Mouse (Mus musculus): Measurements from ENCODE around the gene Pm20d1. TPM values are rescaled to one million over a fixed set of nuclear protein-coding genes. Genes with fewer than 3 reads are reported as not detected.
"Not testable (repeated sequence)": the region's sequence is repeated elsewhere in the genome, so short reads cannot be mapped to it uniquely, and the experiment has no call there.

Pm20d1 gene
- polyA plus RNA-seq, 1 experiment from 2014 or later: 2.6 TPM

- no peak overlapping the region for H3K4me3 ChIP-seq (replicated peaks)
- H3K9me3 ChIP-seq: no peaks in the 10 kb centered on the region
- H3K27ac ChIP-seq: no peak overlapping the region
- H3K4me1 ChIP-seq: no peaks in the 10 kb centered on the region
- 45% methylated on average over 1 of the region's 1 CpGs for WGBS
- H3K27me3 ChIP-seq (replicated peaks): no peaks in the 10 kb centered on the region
- no peak overlapping the region for H3K9ac ChIP-seq
- ATAC-seq (ENCODE audit: insufficient read depth, low FRiP score, low read depth): no peak
- H3K36me3 ChIP-seq: no peaks in the 10 kb centered on the region
- H3K4me2 ChIP-seq: no peak overlapping the region
Measured at GRCm38 (mm10) chr1:131800001-131800400, 2.8 kb downstream of the Pm20d1 start.

GRCm38 (mm10) chr1:131801071-131801470, 3.9 kb downstream of the Pm20d1 start:
- Histone ChIP-seq H3K9ac (no peak overlapping the region), H3K27ac (no peak overlapping the region), H3K4me1 (no peaks in the 10 kb centered on the region), H3K36me3 (no peaks in the 10 kb centered on the region), H3K4me2 (no peak overlapping the region), H3K4me3 (replicated peaks) (no peak overlapping the region), H3K9me3 (no peaks in the 10 kb centered on the region), H3K27me3 (replicated peaks) (no peaks in the 10 kb centered on the region)
- no peak for ATAC-seq (ENCODE audit: insufficient read depth, low FRiP score, low read depth)
- 92% methylated on average over 8 of the region's 8 CpGs for WGBS

GRCm38 (mm10) chr1:131802652-131803051, 5.5 kb downstream of the Pm20d1 start:
- Histone ChIP-seq H3K4me3 (replicated peaks) (no peak overlapping the region), H3K4me2 (no peak overlapping the region), H3K27ac (no peak overlapping the region), H3K9ac (no peak overlapping the region), H3K27me3 (replicated peaks) (no peaks in the 10 kb centered on the region), H3K36me3 (no peaks in the 10 kb centered on the region), H3K9me3 (no peaks in the 10 kb centered on the region), H3K4me1 (no peaks in the 10 kb centered on the region)
- no peak for ATAC-seq (ENCODE audit: insufficient read depth, low FRiP score, low read depth)
- WGBS: 75% methylated on average over 5 of the region's 5 CpGs

GRCm38 (mm10) chr1:131804166-131804565, 7.0 kb downstream of the Pm20d1 start:
- H3K9ac ChIP-seq: no peak overlapping the region
- H3K9me3 ChIP-seq: no peaks in the 10 kb centered on the region
- 76% methylated on average over 3 of the region's 3 CpGs for WGBS
- H3K4me3 ChIP-seq (replicated peaks): no peak overlapping the region
- no peak overlapping the region for H3K27ac ChIP-seq
- H3K36me3 ChIP-seq: no peaks in the 10 kb centered on the region
- no peak overlapping the region for H3K4me2 ChIP-seq
- no peaks in the 10 kb centered on the region for H3K27me3 ChIP-seq (replicated peaks)
- no peaks in the 10 kb centered on the region for H3K4me1 ChIP-seq
- no peak for ATAC-seq (ENCODE audit: insufficient read depth, low FRiP score, low read depth)

- no peaks in the 10 kb centered on the region for H3K36me3 ChIP-seq
- no peaks in the 10 kb centered on the region for H3K4me1 ChIP-seq
- no peak overlapping the region for H3K27ac ChIP-seq
- H3K9me3 ChIP-seq: no peaks in the 10 kb centered on the region
- H3K9ac ChIP-seq: no peak overlapping the region
- H3K27me3 ChIP-seq (replicated peaks): no peaks in the 10 kb centered on the region
- H3K4me3 ChIP-seq (replicated peaks): no peak overlapping the region
- WGBS: 63% methylated on average over 1 of the region's 1 CpGs
- no peak overlapping the region for H3K4me2 ChIP-seq
- ATAC-seq (ENCODE audit: insufficient read depth, low FRiP score, low read depth): no peak
Measured at GRCm38 (mm10) chr1:131808986-131809385, 11.8 kb downstream of the Pm20d1 start.

- Histone ChIP-seq H3K27me3 (replicated peaks) (no peaks in the 10 kb centered on the region), H3K4me1 (no peaks in the 10 kb centered on the region), H3K4me2 (no peak overlapping the region), H3K9ac (no peak overlapping the region), H3K4me3 (replicated peaks) (no peak overlapping the region), H3K36me3 (no peaks in the 10 kb centered on the region), H3K27ac (no peak overlapping the region), H3K9me3 (no peaks in the 10 kb centered on the region)
- ATAC-seq (ENCODE audit: insufficient read depth, low FRiP score, low read depth): no peak
- WGBS: 70% methylated on average over 2 of the region's 2 CpGs
Measured at GRCm38 (mm10) chr1:131809651-131810050, 12.5 kb downstream of the Pm20d1 start.

GRCm38 (mm10) chr1:131811393-131811792, 14.2 kb downstream of the Pm20d1 start:
- no peaks in the 10 kb centered on the region for H3K27me3 ChIP-seq (replicated peaks)
- 67% methylated on average over 1 of the region's 1 CpGs for WGBS
- no peak overlapping the region for H3K4me3 ChIP-seq (replicated peaks)
- no peaks in the 10 kb centered on the region for H3K9me3 ChIP-seq
- no peak overlapping the region for H3K27ac ChIP-seq
- no peaks in the 10 kb centered on the region for H3K4me1 ChIP-seq
- no peak for ATAC-seq (ENCODE audit: insufficient read depth, low FRiP score, low read depth)
- H3K9ac ChIP-seq: no peak overlapping the region
- H3K4me2 ChIP-seq: no peak overlapping the region
- H3K36me3 ChIP-seq: no peaks in the 10 kb centered on the region

GRCm38 (mm10) chr1:131812006-131812405, 14.8 kb downstream of the Pm20d1 start:
- Histone ChIP-seq H3K4me2 (no peak overlapping the region), H3K9me3 (no peaks in the 10 kb centered on the region), H3K36me3 (no peaks in the 10 kb centered on the region), H3K4me1 (no peaks in the 10 kb centered on the region), H3K27ac (no peak overlapping the region), H3K27me3 (replicated peaks) (no peaks in the 10 kb centered on the region), H3K4me3 (replicated peaks) (no peak overlapping the region), H3K9ac (no peak overlapping the region)
- WGBS: 51% methylated on average over 9 of the region's 9 CpGs
- no peak for ATAC-seq (ENCODE audit: insufficient read depth, low FRiP score, low read depth)

- 88% methylated on average over 9 of the region's 9 CpGs for WGBS
- H3K9me3 ChIP-seq: no peaks in the 10 kb centered on the region
- H3K4me3 ChIP-seq (replicated peaks): no peak overlapping the region
- H3K27ac ChIP-seq: no peak overlapping the region
- no peak overlapping the region for H3K9ac ChIP-seq
- H3K36me3 ChIP-seq: no peaks in the 10 kb centered on the region
- no peaks in the 10 kb centered on the region for H3K27me3 ChIP-seq (replicated peaks)
- ATAC-seq (ENCODE audit: insufficient read depth, low FRiP score, low read depth): no peak
- no peaks in the 10 kb centered on the region for H3K4me1 ChIP-seq
- H3K4me2 ChIP-seq: no peak overlapping the region
Measured at GRCm38 (mm10) chr1:131812631-131813295, 15.6 kb downstream of the Pm20d1 start.

GRCm38 (mm10) chr1:131813731-131814130, 16.6 kb downstream of the Pm20d1 start:
- Histone ChIP-seq H3K36me3 (no peaks in the 10 kb centered on the region), H3K4me2 (no peak overlapping the region), H3K4me3 (replicated peaks) (no peak overlapping the region), H3K9ac (no peak overlapping the region), H3K9me3 (no peaks in the 10 kb centered on the region), H3K27ac (no peak overlapping the region), H3K27me3 (replicated peaks) (no peaks in the 10 kb centered on the region), H3K4me1 (no peaks in the 10 kb centered on the region)
- ATAC-seq (ENCODE audit: insufficient read depth, low FRiP score, low read depth): no peak
- WGBS: 89% methylated on average over 4 of the region's 4 CpGs

GRCm38 (mm10) chr1:131814191-131814590, 17.0 kb downstream of the Pm20d1 start:
- Histone ChIP-seq H3K9me3 (no peaks in the 10 kb centered on the region), H3K9ac (no peak overlapping the region), H3K27me3 (replicated peaks) (no peaks in the 10 kb centered on the region), H3K36me3 (no peaks in the 10 kb centered on the region), H3K27ac (no peak overlapping the region), H3K4me3 (replicated peaks) (no peak overlapping the region), H3K4me1 (no peaks in the 10 kb centered on the region), H3K4me2 (no peak overlapping the region)
- WGBS: 89% methylated on average over 3 of the region's 3 CpGs
- no peak for ATAC-seq (ENCODE audit: insufficient read depth, low FRiP score, low read depth)

- WGBS: 77% methylated on average over 6 of the region's 6 CpGs
- no peak overlapping the region for H3K9ac ChIP-seq
- H3K27ac ChIP-seq: no peak overlapping the region
- no peak overlapping the region for H3K4me3 ChIP-seq (replicated peaks)
- no peaks in the 10 kb centered on the region for H3K9me3 ChIP-seq
- H3K4me2 ChIP-seq: no peak overlapping the region
- H3K4me1 ChIP-seq: no peaks in the 10 kb centered on the region
- no peaks in the 10 kb centered on the region for H3K36me3 ChIP-seq
- no peak for ATAC-seq (ENCODE audit: insufficient read depth, low FRiP score, low read depth)
- no peaks in the 10 kb centered on the region for H3K27me3 ChIP-seq (replicated peaks)
Measured at GRCm38 (mm10) chr1:131816886-131817285, 19.7 kb downstream of the Pm20d1 start.

GRCm38 (mm10) chr1:131820353-131820752, 23.2 kb downstream of the Pm20d1 start:
- ATAC-seq (ENCODE audit: insufficient read depth, low FRiP score, low read depth); H3K9ac ChIP-seq; H3K4me2 ChIP-seq; H3K36me3 ChIP-seq; H3K4me3 ChIP-seq (replicated peaks); H3K27me3 ChIP-seq (replicated peaks); H3K4me1 ChIP-seq; H3K27ac ChIP-seq; H3K9me3 ChIP-seq: not testable (repeated sequence)
- WGBS: 73% methylated on average over 9 of the region's 9 CpGs

Data from stomach, embryonic 15.5 days (tissue).